Mouse (Mus musculus): ENCODE measurements around the gene Prss29.

Gene Prss29

DNA sequence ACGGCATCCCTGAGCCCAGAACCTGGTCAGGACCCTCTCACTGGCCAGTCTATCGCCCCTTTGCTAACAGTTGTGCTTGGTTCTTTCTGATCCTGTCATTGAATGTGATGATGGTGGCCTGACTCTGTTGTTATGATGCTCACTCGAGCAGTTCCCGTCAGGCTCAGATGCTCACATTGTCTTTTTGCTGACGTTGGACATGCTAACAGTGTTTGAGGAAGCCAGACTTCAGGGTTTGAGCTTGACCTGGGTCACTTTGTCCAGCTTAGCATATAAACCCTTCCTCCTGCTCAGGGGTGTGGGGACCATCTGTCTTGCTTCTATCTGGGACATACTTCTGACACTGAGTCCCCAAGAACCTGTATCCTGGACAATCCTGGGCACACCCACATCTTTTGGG is at the start of gene Prss29:
TSS of gene Prss29 (plus strand) at position 301 of the 400 bp plus-strand sequence.
- no peak for DNase-seq (ENCODE audit: low spot score in 2 of 2)

DNA sequence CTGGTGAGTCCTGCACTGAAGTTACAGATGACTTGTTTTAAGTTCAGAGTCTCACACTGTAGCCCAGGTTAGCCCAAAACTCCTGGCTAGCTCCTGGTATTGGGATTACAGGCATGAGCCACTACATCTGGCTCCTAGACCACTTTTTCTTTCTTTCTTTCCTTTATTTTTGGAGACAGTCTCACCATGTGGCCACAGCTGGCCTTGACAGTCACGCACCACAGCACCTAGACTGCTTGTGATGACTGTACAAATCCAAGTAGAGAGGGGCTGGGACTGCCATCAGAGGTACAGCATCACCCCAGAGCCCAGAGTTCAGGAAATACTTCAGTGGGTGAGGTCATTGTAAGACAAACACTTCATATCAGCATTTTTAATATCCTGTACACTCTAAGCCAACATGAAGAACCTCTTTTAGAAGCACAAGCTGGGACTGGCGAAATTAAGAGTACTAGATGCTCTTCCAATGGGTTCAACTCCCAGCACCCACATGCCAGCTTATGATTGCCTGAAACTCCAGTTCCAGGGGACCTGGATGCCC is 47.6 kb upstream of the Prss29 start:
- no peak for DNase-seq (ENCODE audit: low spot score in 2 of 2)

DNA sequence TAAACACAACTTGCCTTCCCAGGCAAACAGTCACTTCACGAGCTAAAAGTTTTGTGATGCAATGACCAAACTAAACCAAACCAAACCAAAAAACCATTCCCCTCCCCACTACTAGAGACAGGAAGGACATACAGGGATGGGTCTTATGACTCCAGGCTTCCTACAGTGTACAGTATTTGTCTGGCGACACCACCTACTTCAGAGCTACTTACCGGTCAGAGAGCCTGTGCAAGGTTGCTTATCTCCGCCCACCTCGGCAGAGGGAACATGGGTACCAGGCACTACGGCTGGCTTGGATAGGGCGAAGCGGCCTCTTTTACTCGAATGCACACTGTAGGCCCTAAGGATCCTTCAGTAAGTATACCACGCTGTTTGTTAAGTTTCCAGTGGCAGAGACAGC is 46.1 kb upstream of the Prss29 start:
- peak; percentile 49 to 73 for DNase-seq (ENCODE audit: low spot score in 2 of 2)

DNA sequence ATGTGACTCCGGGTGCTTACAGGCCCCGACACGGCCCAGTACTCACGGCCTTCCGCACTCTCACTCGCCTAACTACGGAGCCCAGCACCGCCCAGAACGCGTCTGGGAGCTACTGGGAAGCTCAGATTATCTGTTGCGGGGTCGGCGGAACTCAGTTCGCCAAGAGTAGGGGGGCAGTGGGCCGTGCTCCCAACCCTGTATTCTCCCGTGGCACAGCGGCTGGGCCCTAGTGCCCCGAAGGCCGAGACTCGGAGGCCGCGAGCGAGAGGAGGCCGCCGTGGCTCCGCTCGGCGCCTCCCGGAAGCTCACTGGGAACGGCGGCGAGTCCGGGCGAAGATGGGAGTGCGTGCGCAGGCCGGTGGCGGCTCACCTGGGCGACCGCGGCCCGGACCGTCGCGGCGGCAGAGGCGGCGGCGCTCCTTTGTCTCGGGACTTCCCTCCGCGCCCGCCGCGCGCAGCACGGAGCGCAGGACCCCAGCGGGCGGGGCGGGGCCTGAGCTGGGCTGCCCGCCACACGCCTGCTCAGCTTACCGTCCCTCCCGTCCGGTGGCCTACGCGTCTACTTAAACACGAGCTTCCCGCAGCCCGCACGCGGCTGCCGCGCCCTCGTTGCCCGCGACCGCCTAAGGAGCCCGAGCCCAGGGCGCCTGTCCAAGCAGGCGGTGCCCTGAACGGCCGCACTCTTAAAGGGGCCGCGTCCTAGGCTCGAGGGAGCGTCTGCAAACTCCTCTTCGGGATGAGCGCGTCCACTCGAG is 45.3 kb upstream of the Prss29 start:
- peak; percentile 85 to 94 for DNase-seq (ENCODE audit: low spot score in 2 of 2)

DNA sequence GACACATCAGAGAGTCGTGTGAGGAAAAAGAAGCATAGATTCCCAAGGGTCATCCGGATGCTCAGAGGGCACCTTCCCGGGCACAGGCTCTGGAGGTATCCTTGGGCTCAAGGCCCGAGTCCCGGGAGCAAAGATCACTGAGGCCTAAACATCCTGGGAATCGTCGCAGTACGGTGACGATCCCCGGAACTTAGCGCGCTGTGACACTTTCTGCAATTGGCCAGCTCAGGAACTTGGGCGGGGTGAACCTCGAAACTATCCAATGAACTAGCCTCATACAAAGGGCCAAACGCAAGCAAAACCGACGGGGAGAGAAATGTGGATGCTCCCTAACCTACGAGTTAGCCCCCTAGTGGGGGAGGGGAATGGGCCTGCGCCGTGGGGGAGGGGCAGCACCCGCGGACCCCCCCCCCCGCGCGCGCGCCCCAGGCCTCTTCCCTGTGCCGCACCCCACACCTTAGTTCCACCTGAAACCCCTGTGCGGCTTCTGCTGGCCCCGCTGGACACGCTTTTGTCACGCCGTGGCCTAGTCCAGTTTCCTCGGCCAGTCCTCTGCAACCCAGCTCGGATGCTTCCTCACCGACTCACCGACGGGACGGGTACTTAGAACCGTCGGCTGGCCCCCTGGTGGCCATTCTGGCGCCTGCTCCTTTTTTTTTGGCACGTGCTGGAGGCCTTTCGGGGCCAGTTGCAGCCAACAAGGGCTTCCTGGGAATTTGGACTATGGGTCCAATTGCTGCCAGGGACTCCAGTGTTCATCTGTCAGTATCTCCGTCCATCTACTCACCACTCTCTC is 44.5 kb upstream of the Prss29 start:
- peak; percentile 94 to 97 for DNase-seq (ENCODE audit: low spot score in 2 of 2)

DNA sequence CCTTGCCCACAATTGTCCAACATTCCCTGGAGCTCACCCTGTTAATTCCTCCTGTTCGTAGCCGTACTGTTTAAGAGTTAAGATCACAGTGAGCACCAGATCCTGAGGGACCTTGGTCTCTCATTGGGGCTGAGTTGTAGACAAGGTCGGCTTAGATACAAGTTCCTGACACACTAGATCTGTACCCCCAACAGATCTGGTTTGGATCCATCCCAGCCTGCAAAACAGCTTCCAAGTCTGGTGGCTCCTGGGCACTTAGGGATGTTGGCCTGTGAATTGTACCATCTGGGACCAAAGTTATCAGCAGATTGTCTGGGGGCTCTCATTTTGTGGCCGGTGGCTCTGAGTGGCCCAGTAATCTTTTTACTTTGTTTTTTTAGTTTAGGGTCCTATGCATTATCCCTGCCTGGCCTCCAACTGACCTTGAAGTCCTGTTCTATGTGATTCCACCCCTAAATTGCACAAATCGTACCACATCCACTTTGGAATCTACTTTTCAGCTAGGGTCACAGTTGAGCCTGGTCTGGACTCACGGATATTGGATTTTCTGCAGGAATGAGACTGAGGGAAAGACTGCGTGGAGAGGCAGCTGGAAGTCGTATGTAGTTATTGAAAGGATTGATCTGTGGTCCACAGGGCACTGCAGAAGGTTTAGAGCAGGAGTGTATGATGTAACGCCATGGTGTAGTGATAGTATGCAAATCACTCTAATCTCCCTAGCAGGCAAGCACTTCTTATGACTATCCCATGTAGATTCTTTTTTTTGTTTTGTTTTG is 43.7 kb upstream of the Prss29 start, which contains the start of gene Ube2i:
TSS of gene Ube2i (minus strand) at position 52 of the 776 bp plus-strand sequence.
- no peak for DNase-seq (ENCODE audit: low spot score in 2 of 2)

DNA sequence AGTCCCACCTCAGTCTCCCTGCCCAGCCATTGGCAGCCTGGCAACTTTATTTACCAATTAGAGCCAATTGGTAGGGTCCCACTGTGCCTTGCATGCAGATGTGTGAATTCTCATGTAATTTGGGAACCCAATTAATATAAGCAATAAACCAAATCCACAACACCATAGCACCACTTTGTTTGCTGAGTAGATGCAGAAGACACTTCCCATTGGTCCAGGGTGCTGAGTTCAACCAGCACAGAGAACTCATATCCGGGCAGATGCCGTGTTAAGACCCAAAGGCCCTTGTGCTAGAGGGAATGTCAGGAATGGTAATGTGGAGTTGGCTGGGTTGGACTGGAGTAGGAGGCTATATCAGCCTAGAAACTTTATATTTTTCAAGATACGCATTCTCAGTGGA is 42.6 kb upstream of the Prss29 start:
- DNase-seq (ENCODE audit: low spot score in 2 of 2): no peak

DNA sequence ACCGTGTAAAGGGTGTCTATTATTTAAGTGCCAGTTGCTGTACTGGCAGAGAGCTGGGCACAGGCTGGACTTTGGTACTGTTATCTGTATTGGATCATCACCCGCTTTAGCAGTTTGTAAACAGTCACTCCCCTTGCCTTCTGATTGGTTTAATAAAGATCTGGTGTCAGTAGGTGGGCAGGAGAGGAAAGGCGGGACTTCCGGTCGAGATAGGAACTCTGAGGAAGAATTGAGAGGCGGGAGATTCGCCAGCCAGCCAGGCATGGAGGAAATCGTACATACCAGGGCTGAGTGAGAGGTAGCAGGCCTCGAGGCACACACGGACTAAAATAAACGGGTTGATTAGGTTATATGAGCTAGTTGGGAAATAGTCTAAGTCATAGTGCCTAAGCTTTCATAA is 36.3 kb upstream of the Prss29 start:
- DNase-seq (ENCODE audit: low spot score in 2 of 2): peak in 1 of 2 experiments; percentile 48

DNA sequence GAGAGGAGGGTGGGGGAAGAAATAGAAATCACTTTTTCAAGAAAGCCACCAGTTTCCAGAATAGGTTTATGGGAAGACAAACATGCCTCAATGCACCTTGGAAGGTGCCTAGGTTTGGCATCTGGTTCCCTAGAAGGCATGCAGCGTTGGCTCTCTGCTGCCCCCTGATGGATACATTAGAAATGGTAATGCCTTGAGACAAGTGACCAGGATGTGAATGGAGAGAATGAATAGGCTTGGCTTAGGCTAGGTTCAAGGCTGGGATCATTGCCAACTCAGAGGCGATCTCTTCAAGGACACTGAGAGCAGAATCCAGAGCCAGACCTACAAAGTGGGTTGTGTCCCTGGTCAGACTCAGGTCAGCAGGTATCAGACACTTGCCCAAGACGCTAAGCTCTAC is 33.4 kb upstream of the Prss29 start:
- peak; percentile 67 to 88 for DNase-seq (ENCODE audit: low spot score in 2 of 2)

DNA sequence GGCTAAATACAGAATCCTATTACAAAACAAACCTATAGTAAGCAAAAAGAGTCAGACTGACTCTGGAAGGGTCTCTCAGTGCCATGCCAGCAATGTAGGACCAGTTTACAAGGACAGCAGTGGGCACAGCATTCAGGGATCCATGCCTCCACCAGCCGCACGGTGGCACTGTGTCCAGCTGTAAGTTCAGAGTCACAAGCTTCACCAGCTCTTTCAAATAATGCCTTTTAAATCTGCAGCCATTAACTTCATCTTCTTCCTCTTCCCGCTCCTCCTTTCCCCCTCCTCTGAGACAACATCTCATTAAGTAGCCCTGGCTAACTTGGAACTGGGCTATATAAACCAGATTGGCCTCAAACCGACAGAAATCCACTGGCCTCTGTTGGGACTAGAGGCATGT is 29.6 kb upstream of the Prss29 start:
- peak; percentile 39 to 72 for DNase-seq (ENCODE audit: low spot score in 2 of 2)

DNA sequence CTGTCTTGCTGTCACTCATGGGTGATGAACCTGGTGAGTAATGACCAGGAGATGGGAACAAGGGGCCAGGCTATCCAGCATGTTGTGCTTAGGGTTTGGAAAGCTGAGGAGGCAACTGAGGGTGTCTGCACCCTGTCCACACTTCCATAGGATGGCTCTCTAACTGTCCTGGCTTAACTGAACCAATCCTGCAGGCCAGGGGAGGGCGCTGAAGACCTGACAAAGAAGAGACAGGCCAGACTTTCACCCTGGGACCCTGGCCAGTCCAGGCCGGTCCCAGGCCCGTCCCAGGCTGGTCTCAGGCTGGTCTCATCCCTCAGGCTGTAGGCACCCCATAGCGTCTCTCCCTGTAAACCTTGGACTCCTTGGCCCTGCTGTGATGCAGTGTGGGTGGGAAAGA is 28.0 kb upstream of the Prss29 start:
- DNase-seq (ENCODE audit: low spot score in 2 of 2): no peak

DNA sequence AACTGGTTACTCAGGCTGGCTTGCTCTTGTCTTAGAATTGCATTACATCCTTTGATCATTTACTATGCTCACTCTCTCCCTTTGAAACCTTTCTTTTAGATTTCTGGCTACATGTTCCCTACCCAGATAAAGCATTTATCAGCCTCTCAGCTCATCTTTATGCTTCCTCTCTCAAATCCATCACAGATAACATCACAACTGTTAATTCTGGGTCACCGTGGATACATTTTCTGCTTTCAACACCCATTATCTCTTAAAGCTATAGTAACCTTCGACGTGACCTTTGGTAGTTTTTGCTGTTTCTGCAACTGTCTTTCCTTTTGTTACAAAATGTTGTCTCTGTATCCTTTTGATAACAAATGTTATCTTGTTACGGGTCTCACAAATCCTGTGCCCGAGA is 25.0 kb upstream of the Prss29 start:
- DNase-seq (ENCODE audit: low spot score in 2 of 2): no peak

DNA sequence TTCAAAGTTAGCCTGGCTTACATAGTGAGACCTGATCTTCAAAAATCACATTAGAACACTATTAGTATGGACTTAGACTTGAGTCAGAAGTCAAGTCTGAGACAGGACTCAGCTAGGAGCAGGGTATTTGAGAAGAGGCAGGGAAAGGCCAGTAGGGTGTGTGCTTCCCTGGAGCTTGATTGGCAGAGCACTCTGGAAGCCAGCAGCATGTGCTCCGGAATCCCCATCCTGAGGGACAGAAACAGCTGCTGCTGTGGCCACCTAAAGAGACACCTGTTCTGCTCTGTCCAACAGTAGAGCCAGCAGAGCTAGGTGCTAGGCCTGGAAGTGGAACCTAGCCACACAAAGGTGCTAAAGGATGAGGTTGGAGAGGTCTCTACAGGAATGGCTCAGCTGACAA is 24.3 kb upstream of the Prss29 start:
- DNase-seq (ENCODE audit: low spot score in 2 of 2): no peak

DNA sequence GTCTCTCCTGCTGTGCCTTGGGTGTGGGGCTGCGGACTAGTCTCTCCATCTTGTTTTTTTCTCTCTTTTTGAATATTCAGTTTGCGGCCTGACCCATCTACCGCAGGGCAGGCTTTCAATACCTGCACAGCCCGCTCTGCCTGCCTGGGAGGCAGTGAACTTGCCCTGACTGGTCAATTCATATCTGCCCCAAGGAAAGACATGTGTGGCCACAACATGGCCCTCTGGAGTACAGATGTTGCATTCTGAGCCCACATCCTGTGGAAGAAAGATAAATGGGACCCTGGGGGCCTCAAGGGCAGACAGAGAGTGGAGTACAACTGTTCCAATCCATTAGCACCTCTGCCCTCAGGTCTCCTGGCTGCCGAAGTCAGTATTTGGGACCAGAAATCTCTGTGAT is 20.4 kb upstream of the Prss29 start, which contains the start of gene Prss34:
TSS of gene Prss34 (plus strand) at position 301 of the 400 bp plus-strand sequence.
- no peak for DNase-seq (ENCODE audit: low spot score in 2 of 2)

DNA sequence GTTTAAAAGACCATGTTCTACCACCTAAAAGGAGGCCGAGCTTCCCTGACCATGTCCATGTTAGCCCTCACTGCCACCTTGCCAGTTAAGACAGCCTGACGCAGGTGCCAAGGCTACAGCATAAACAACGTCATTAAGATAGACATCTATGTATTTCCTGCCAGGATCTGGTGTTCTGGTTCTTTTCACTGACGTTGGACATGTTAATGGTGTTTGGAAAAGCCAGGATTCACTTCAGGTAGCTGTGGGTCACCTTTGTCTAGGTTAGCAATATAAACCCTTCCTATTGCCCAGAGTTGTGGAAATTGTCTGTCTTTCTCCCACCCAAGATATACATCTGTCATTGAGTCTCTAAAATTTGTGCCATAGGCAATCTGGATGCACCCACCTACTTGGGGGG is 10.1 kb upstream of the Prss29 start, which contains the start of gene Prss28:
TSS of gene Prss28 (plus strand) at position 301 of the 400 bp plus-strand sequence.
- DNase-seq (ENCODE audit: low spot score in 2 of 2): no peak

DNA sequence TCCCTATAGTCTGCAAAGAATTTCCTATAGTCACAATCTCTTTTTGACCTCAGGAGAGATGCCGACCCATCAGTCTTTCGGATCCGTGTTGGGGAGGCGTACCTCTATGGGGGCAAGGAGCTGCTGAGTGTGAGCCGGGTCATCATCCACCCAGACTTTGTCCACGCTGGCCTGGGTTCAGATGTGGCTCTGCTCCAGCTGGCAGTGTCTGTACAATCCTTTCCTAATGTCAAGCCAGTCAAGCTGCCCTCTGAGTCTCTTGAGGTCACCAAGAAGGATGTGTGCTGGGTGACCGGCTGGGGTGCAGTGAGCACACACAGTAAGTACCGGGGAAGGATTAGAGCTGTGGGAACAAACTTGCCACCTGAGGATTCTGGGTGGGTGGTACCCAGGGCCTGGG is 2.4 kb downstream of the Prss29 start:
- DNase-seq (ENCODE audit: low spot score in 2 of 2): no peak

DNA sequence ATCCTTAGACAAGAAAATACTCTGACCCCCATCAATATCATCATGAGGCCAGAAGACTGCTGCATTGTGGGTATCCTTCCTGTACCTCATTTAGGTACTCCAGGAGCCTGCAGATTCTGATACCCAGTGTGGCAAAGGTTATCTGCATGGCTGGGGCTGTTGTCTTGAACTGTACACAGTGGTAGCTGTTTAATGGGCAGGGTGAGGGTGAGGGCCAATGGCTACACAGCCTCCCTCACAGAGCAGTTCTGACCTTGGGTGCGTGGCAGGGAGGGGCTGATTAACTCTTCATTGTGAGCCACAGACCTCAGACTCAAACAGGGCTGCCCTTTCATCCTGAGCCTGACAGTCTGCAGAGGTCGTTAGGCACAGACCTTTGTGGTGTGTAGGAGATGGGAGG is 4.5 kb downstream of the Prss29 start:
- no peak for DNase-seq (ENCODE audit: low spot score in 2 of 2)

DNA sequence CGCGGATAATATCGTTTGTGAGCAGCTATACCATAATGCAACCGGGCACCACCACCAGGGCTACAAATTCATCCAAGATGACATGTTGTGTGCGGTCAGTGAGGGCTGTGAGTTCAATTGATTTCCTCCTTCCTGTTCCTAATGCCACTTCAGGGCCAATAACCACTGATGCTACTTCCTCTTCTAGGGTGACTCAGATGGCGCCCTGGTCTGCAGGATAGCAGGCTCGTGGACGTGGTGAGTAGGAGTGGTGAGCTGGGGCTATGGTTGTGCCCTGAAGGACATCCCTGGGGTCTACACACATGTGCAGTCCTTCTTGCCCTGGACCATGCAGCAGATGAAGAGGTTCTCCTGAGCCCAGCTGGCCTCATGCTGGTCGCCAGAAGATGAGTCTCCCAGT is 13.9 kb downstream of the Prss29 start:
- no peak for DNase-seq (ENCODE audit: low spot score in 2 of 2)

DNA sequence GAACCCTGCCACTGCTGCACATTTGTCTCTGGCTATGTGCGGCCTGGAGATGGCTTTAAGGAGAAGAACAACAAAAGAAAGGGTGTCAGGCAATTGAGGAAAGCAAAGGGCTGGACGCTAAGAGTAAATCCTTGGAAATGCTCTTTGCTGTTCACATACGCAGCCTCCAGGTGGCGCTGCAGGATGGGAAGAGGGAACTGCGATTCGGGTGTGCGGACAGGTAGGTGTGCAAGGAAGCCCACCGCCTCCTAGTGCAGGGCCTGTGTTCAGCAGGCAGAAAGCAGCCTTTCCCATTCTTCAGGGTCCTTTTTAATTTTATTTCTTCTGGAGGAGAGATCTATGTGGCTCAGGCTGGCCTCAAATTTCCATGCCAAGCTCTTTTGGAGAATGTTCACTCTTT is 15.5 kb downstream of the Prss29 start:
- DNase-seq (ENCODE audit: low spot score in 2 of 2): peak; percentile 37 to 81

DNA sequence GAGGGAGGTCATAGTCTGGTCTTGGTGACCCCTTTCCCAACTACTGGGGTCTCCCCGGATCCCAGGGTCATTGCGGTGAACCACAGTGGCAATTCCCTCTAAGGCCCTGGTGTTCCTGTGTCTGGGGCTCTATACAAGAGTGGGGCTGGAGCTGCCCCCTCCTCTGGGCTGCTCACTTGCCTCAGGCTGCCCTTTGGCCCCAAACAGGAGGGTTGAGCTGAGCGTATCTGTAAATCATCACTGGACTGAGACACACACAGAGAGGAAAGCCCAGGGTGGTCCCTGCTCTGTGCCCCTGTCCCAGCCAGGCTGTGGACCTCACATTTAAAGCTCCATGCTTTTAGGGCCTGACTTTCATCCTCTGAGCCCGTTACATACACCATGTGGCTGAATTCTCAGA is 19.8 kb downstream of the Prss29 start:
- no peak for DNase-seq (ENCODE audit: low spot score in 2 of 2)

DNA sequence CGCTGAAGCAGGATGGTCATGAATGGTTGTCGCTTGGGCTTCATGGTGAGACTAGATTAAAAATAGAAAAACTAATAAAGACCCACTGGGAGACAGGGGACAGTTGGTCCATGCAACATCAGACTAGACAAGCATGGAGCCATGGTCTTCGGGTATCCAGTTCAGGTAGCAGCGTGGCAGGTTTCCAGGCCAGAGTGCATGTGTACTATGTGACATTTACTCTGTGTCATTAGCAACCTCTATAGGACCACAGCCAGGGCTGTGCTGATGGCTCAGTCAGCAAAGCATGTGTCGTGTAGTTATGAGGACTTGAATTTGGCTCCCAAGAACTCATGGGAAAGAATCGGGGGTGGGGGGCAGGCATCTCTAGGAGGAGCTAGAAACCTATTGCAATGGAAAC is 21.5 kb downstream of the Prss29 start:
- DNase-seq (ENCODE audit: low spot score in 2 of 2): no peak

DNA sequence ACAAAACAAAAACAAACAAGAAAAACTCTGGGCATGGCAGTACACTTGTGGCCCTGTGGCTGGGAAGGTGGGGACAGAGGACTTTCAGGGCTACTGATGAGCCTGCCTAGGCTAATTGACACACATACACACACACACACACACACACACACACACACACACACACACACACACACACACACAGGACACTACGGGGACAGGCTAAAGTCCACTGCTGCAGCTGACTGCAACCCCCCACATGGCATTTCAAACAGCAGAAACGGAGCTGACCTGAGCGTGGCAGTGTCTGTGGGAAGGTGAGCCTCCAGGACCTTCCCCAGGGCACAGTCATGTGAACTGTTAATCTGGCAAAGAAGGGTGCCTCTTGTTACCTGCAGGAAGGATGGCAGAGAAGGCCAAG is 23.0 kb downstream of the Prss29 start:
- DNase-seq (ENCODE audit: low spot score in 2 of 2): no peak

Measured in spleen, postnatal 4 days (tissue).